Mouse (Mus musculus): Measurements from ENCODE around the gene Fcgrt.

DNA sequence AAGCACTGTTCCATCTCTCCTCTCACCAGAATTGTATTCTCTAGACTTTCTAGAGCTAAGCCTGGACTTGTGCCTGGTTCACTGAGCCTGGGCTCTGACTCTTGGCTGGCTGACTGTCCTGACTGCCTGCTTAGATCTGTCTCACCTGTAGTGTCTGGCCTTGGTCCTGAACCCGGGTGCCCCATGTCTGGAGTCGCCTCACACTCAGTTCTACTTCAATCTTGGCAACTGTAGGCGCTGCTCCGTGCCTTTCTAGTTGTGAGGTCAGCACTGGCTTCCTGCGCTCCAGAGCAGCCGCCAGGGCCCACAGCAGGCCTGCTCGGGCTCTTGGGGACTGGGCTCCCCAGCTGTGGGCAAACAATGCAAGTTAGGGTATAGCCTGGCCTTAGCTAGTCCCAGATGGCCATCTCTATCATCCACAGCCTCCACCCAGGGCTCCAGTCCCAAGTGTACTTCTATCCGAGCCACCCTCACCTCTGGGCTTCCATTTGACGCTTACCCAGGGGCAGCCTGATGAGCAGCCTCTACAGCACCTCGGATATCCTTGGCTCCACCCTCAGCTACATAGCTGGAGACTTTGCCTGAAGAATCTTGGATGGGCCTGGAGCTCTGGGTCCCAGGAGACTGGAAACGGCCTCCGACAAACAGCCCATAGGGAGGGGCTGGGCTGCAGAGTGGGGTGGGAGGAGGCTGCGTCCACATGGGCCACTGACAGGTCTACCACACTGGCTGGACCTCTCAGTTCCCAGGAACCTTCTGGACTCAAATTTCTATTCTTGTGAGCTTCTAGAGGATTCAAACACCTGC is 40.9 kb upstream of the Fcgrt start:
- no peak for TF ChIP-seq USF1 (IDR thresholded peaks at IDR 0.05; ENCODE audit: low read depth, low read length)
- no peak for TF ChIP-seq MAX (IDR thresholded peaks at IDR 0.05; ENCODE audit: low read length)
- TF ChIP-seq RCOR1 (IDR thresholded peaks at IDR 0.05; ENCODE audit: low read depth, low read length): no peak
- no peak for TF ChIP-seq ZC3H11A (IDR thresholded peaks at IDR 0.05; ENCODE audit: low read depth, low read length)
- TF ChIP-seq MEF2A (IDR thresholded peaks at IDR 0.05; ENCODE audit: extremely low read depth, insufficient replicate concordance, low read depth, low read length, poor library complexity, severe bottlenecking): no peak
- TF ChIP-seq E2F4 (IDR thresholded peaks at IDR 0.05; ENCODE audit: borderline replicate concordance, low read depth, low read length): no peak
- no peak for TF ChIP-seq POLR2A (IDR thresholded peaks at IDR 0.05; ENCODE audit: control insufficient read depth in 1 of 2, insufficient read depth in 1 of 2, low read depth in 1 of 2, low read length in 2 of 2, poor library complexity in 1 of 2)
- no peak for TF ChIP-seq CTCF (IDR thresholded peaks at IDR 0.05 in 2 of 3, conservative IDR thresholded peaks at IDR 0.05 in 1 of 3; ENCODE audit: control insufficient read depth in 1 of 3, insufficient read depth in 1 of 3, low read depth in 2 of 3, low read length in 3 of 3, poor library complexity in 1 of 3, severe bottlenecking in 1 of 3)
- no peak for TF ChIP-seq KAT2A (conservative IDR thresholded peaks at IDR 0.05; ENCODE audit: low read depth, low read length)
- no peak for TF ChIP-seq JUND (IDR thresholded peaks at IDR 0.05; ENCODE audit: low read depth, low read length)
- no peak for TF ChIP-seq SMC3 (IDR thresholded peaks at IDR 0.05; ENCODE audit: low read depth, low read length)
